Mouse (Mus musculus) small intestine, adult 2 months (tissue): Measurements from ENCODE around the gene Slc7a1. TPM values are rescaled to one million over a fixed set of nuclear protein-coding genes. Genes with fewer than 3 reads are reported as not detected.

Experiments
- H3K27ac ChIP-seq: fragments of 200-500 bp; 2 replicates; pipeline ENCODE4 v1.5.1; 2012; ENCODE audit warnings: low read depth, low read length, control low read depth, inconsistent platforms; ENCODE audit not compliant: insufficient read depth
- H3K27me3 ChIP-seq: fragments of 200-500 bp; 2 replicates; pipeline ENCODE4 v1.6.1; 2012; ENCODE audit warnings: mild to moderate bottlenecking, moderate library complexity, low read length, inconsistent platforms; ENCODE audit not compliant: control insufficient read depth, insufficient read depth
- H3K36me3 ChIP-seq: fragments of 200-500 bp; 2 replicates; pipeline ENCODE4 v1.6.1; 2012; ENCODE audit warnings: mild to moderate bottlenecking, low read length, control low read depth, inconsistent platforms; ENCODE audit not compliant: control insufficient read depth, insufficient read depth
- H3K4me1 ChIP-seq: fragments of 200-500 bp; 2 replicates; pipeline ENCODE4 v1.6.1; 2012; ENCODE audit warnings: low read length, inconsistent platforms, mixed read lengths; ENCODE audit not compliant: control insufficient read depth, insufficient read depth, insufficient read length
- H3K4me3 ChIP-seq: fragments of 200-500 bp; 2 replicates; pipeline ENCODE4 v1.5.1; 2012; ENCODE audit warnings: low read depth, mild to moderate bottlenecking, control low read depth, inconsistent platforms, low read length, moderate library complexity
- CTCF ChIP-seq: fragments of 200-500 bp; IDR thresholded peaks from 2 replicates; pipeline ENCODE4 v1.5.1; 2012; ENCODE audit warnings: low read depth, mild to moderate bottlenecking, control low read depth, inconsistent platforms, low read length, moderate library complexity, mixed read lengths; ENCODE audit not compliant: insufficient replicate concordance, insufficient read length; ENCODE audit errors: extremely low read depth
- POLR2A ChIP-seq: fragments of 200-500 bp; IDR thresholded peaks from 2 replicates; pipeline ENCODE4 v1.6.1; 2012; ENCODE audit warnings: low read depth, mild to moderate bottlenecking, control low read depth, inconsistent platforms, low read length, moderate library complexity
- WGBS: fragments of 180-500 bp; shearing (Covaris S2); methylation state at CpG from one replicate; pipeline ENCODE4 v1.1.7; 2018; 5-methylcytosine and 5-hydroxymethylcytosine counted together
- polyA plus RNA-seq: library from polyadenylated mRNA; depleted of rRNA; stranded (reverse); fragments of >200 nt; gene quantifications from 2 replicates; pipeline ENCODE4 v1.2.3, GENCODE M21; 2012

Slc7a1 gene
- polyA plus RNA-seq, 1 experiment: 7.4 TPM

- TF ChIP-seq CTCF (peak; percentile 43; the same call in 1 of the 2 replicates), POLR2A (no peak)
- 89% methylated on average over 9 of the region's 9 CpGs for WGBS
- no peaks in the 10 kb centered on the region; the same call in 1 of the 2 replicates for H3K36me3 ChIP-seq
Observed at GRCm38 (mm10) chr5:148386471-148386870, 13.2 kb downstream of the Slc7a1 start.

GRCm38 (mm10) chr5:148384501-148385055, 15.1 kb downstream of the Slc7a1 start:
- Histone ChIP-seq H3K4me3 (no peak overlapping the region), H3K27me3 (no peaks in the 10 kb centered on the region), H3K27ac (no peak overlapping the region), H3K4me1 (peaks cover 12% of the 10 kb centered on the region), H3K36me3 (no peaks in the 10 kb centered on the region; the same call in 1 of the 2 replicates)
- TF ChIP-seq POLR2A: no peak
- TF ChIP-seq CTCF: no peak
- WGBS: 68% methylated on average over 9 of the region's 9 CpGs

More at GRCm38 (mm10) chr5:148386471-148386870, 13.2 kb downstream of the Slc7a1 start:
- H3K4me3 ChIP-seq: no peak overlapping the region
- no peak overlapping the region for H3K27ac ChIP-seq
- H3K27me3 ChIP-seq: no peaks in the 10 kb centered on the region
- peaks cover 12% of the 10 kb centered on the region for H3K4me1 ChIP-seq

- Histone ChIP-seq H3K27ac (no peak overlapping the region), H3K4me3 (no peak overlapping the region), H3K27me3 (no peaks in the 10 kb centered on the region), H3K36me3 (no peaks in the 10 kb centered on the region; the same call in 1 of the 2 replicates), H3K4me1 (peaks cover 12% of the 10 kb centered on the region)
- TF ChIP-seq POLR2A (no peak), CTCF (no peak)
- WGBS: 52% methylated on average over 14 of the region's 14 CpGs
Observed at GRCm38 (mm10) chr5:148383841-148384500, 15.7 kb downstream of the Slc7a1 start.

- Histone ChIP-seq H3K36me3 (peaks cover 1% of the 10 kb centered on the region; the same call in 1 of the 2 replicates), H3K27ac (no peak overlapping the region), H3K27me3 (no peaks in the 10 kb centered on the region), H3K4me3 (no peak overlapping the region), H3K4me1 (peaks cover 12% of the 10 kb centered on the region)
- 70% methylated on average over 8 of the region's 8 CpGs for WGBS
- TF ChIP-seq POLR2A (no peak), CTCF (no peak)
Observed at GRCm38 (mm10) chr5:148381083-148381482, 18.6 kb downstream of the Slc7a1 start.

- WGBS: 98% methylated on average over 6 of the region's 6 CpGs
- H3K27ac ChIP-seq: no peak overlapping the region
Observed at GRCm38 (mm10) chr5:148380246-148380504, 19.5 kb downstream of the Slc7a1 start.

GRCm38 (mm10) chr5:148379455-148380245, 20.1 kb downstream of the Slc7a1 start:
- peaks cover 8% of the 10 kb centered on the region for H3K4me1 ChIP-seq
- peaks cover 1% of the 10 kb centered on the region; the same call in 1 of the 2 replicates for H3K36me3 ChIP-seq
- H3K4me3 ChIP-seq: no peak overlapping the region
- H3K27ac ChIP-seq: no peak overlapping the region
- 89% methylated on average over 17 of the region's 17 CpGs for WGBS
- peak; percentile 49; the same call in 1 of the 2 replicates for TF ChIP-seq CTCF
- TF ChIP-seq POLR2A: no peak
- H3K27me3 ChIP-seq: no peaks in the 10 kb centered on the region

More at GRCm38 (mm10) chr5:148380246-148380504, 19.5 kb downstream of the Slc7a1 start:
- H3K36me3 ChIP-seq: peaks cover 1% of the 10 kb centered on the region; the same call in 1 of the 2 replicates
- H3K27me3 ChIP-seq: no peaks in the 10 kb centered on the region
- peaks cover 12% of the 10 kb centered on the region for H3K4me1 ChIP-seq
- H3K4me3 ChIP-seq: no peak overlapping the region
- TF ChIP-seq CTCF (no peak), POLR2A (no peak)

GRCm38 (mm10) chr5:148378707-148379106, 21.0 kb downstream of the Slc7a1 start:
- no peak overlapping the region for H3K27ac ChIP-seq
- H3K36me3 ChIP-seq: peaks cover 1% of the 10 kb centered on the region; the same call in 1 of the 2 replicates
- no peak overlapping the region for H3K4me3 ChIP-seq
- 96% methylated on average over 3 of the region's 3 CpGs for WGBS
- H3K27me3 ChIP-seq: no peaks in the 10 kb centered on the region
- TF ChIP-seq CTCF: no peak
- no peak for TF ChIP-seq POLR2A
- H3K4me1 ChIP-seq: peaks cover 2% of the 10 kb centered on the region
